In the genomic region with DNA sequence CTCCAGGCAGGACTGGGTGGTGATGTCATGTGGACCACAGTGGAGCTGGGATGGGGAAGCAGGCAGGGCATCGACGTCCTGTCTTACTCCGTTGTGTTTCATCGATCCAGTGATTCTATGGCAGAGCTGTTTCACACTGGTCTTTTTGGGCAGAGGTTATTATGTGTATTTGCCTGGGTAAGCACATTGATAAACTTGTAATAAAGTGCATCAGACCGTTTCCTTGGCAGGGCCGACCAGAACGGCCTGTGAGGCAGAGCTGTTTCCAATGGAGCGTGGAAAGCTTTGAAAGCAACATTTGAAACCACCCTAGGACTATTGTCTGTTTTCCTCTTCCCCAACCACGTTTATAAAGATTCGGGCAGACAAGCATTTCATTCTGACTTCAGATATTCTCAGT, we compare ENCODE assay signal across 19 mouse cellular contexts. TPM values are rescaled to one million over a fixed set of nuclear protein-coding genes. Genes with fewer than 3 reads are reported as not detected.
DNase-seq lines count a peak whose midpoint lies in the region; ATAC-seq lines count a peak whose summit lies in the region.
"Had no signal": no experiment of that assay in that cellular context is flagged by ENCODE, and none has a peak within 500 bp of the region (broad histone marks: within the 10 kb centered on the region; RNA-seq: fewer than 3 reads in every experiment).

No protein-coding gene starts in this region.

- H3K4me3 ChIP-seq in midbrain, embryonic 11.5 days (ENCODE audit: low read depth, low read length), result no peak overlapping the region
- no peak overlapping the region for H3K4me3 ChIP-seq in midbrain, embryonic 15.5 days
- no peak overlapping the region for H3K4me3 ChIP-seq in embryonic facial prominence, embryonic 13.5 days
- H3K4me3 ChIP-seq in kidney, embryonic 16.5 days (ENCODE audit: low read length), result no peak overlapping the region
- no peak overlapping the region for H3K4me3 ChIP-seq in forebrain, embryonic 12.5 days (replicated peaks)
- H3K4me3 ChIP-seq: hindbrain, embryonic 15.5 days; midbrain, embryonic 12.5 days had no signal

- H3K27me3 ChIP-seq in midbrain, embryonic 11.5 days (ENCODE audit: control insufficient read depth, insufficient read depth, low read length), result no peaks in the 10 kb centered on the region
- no peaks in the 10 kb centered on the region for H3K27me3 ChIP-seq in midbrain, embryonic 15.5 days (replicated peaks)
- H3K27me3 ChIP-seq in embryonic facial prominence, embryonic 13.5 days, result 0 out of 2 replicates have a peak, but pooled peaks cover 6% of the 10 kb centered on the region
- no peaks in the 10 kb centered on the region for H3K27me3 ChIP-seq in kidney, embryonic 16.5 days (ENCODE audit: insufficient read depth, low read length)
- H3K27me3 ChIP-seq in forebrain, embryonic 12.5 days, result no peaks in the 10 kb centered on the region
- H3K27me3 ChIP-seq: hindbrain, embryonic 15.5 days; midbrain, embryonic 12.5 days had no signal

- H3K4me2 ChIP-seq in midbrain, embryonic 11.5 days, result no peak overlapping the region
- no peak overlapping the region for H3K4me2 ChIP-seq in midbrain, embryonic 15.5 days
- H3K4me2 ChIP-seq in embryonic facial prominence, embryonic 13.5 days, result peak overlapping the region; percentile 37
- H3K4me2 ChIP-seq in kidney, embryonic 16.5 days (replicated peaks; ENCODE audit: low read depth, low read length), result peak overlapping the region; percentile 6
- H3K4me2 ChIP-seq in forebrain, embryonic 12.5 days, result no peak overlapping the region
- H3K4me2 ChIP-seq: hindbrain, embryonic 15.5 days; midbrain, embryonic 12.5 days had no signal

- H3K4me1 ChIP-seq in midbrain, embryonic 11.5 days (ENCODE audit: control insufficient read depth, insufficient read depth, low read length), result peaks cover 3% of the 10 kb centered on the region; the same call in 1 of the 2 replicates
- H3K4me1 ChIP-seq in midbrain, embryonic 15.5 days, result no peaks in the 10 kb centered on the region
- peaks cover 35% of the 10 kb centered on the region for H3K4me1 ChIP-seq in embryonic facial prominence, embryonic 13.5 days
- H3K4me1 ChIP-seq in kidney, embryonic 16.5 days (ENCODE audit: insufficient read depth, low read length), result peaks cover 22% of the 10 kb centered on the region
- peaks cover 9% of the 10 kb centered on the region; the same call in 1 of the 2 replicates for H3K4me1 ChIP-seq in forebrain, embryonic 12.5 days
- H3K4me1 ChIP-seq: hindbrain, embryonic 15.5 days had no signal

- H3K36me3 ChIP-seq in midbrain, embryonic 11.5 days (ENCODE audit: control insufficient read depth, insufficient read depth, low read length), result no peaks in the 10 kb centered on the region
- H3K36me3 ChIP-seq in midbrain, embryonic 15.5 days (replicated peaks), result no peaks in the 10 kb centered on the region
- no peaks in the 10 kb centered on the region for H3K36me3 ChIP-seq in embryonic facial prominence, embryonic 13.5 days
- H3K36me3 ChIP-seq in kidney, embryonic 16.5 days (ENCODE audit: insufficient read depth, low read length), result no peaks in the 10 kb centered on the region
- H3K36me3 ChIP-seq in forebrain, embryonic 12.5 days (replicated peaks), result no peaks in the 10 kb centered on the region
- H3K36me3 ChIP-seq: hindbrain, embryonic 15.5 days; midbrain, embryonic 12.5 days had no signal

- intact Hi-C loops in left cerebral cortex, postnatal 36 days (cut with DNase I), result no loop called here

- no peak for ATAC-seq in midbrain, embryonic 11.5 days (ENCODE audit: low FRiP score)
- ATAC-seq in midbrain, embryonic 15.5 days (replicated peaks), result no peak
- ATAC-seq in embryonic facial prominence, embryonic 13.5 days (ENCODE audit: insufficient number of reproducible peaks, insufficient read depth, low FRiP score, low TSS enrichment, low read depth), result no peak
- no peak; the same call in 1 of the 2 replicates for ATAC-seq in kidney, embryonic 16.5 days (ENCODE audit: low FRiP score, low TSS enrichment)
- ATAC-seq in forebrain, embryonic 12.5 days (ENCODE audit: low FRiP score), result no peak
- ATAC-seq: intestine, postnatal 0 days had no signal

- H3K9me3 ChIP-seq in midbrain, embryonic 11.5 days (ENCODE audit: control insufficient read depth, low read length), result no peaks in the 10 kb centered on the region
- H3K9me3 ChIP-seq in midbrain, embryonic 15.5 days, result no peaks in the 10 kb centered on the region
- no peaks in the 10 kb centered on the region for H3K9me3 ChIP-seq in embryonic facial prominence, embryonic 13.5 days
- H3K9me3 ChIP-seq in kidney, embryonic 16.5 days (ENCODE audit: low read length), result no peaks in the 10 kb centered on the region
- no peaks in the 10 kb centered on the region for H3K9me3 ChIP-seq in forebrain, embryonic 12.5 days
- H3K9me3 ChIP-seq: hindbrain, embryonic 15.5 days; midbrain, embryonic 12.5 days had no signal

- WGBS in midbrain, embryonic 11.5 days, result 61% methylated on average over 10 of the region's 10 CpGs
- 34% methylated on average over 10 of the region's 10 CpGs for WGBS in midbrain, embryonic 15.5 days
- 41% methylated on average over 10 of the region's 10 CpGs for WGBS in embryonic facial prominence, embryonic 13.5 days
- 29% methylated on average over 10 of the region's 10 CpGs for WGBS in kidney, embryonic 16.5 days
- WGBS in forebrain, embryonic 12.5 days, result 43% methylated on average over 10 of the region's 10 CpGs

- H3K27ac ChIP-seq in midbrain, embryonic 11.5 days (ENCODE audit: low read depth, low read length), result no peak overlapping the region
- no peak overlapping the region for H3K27ac ChIP-seq in midbrain, embryonic 15.5 days
- H3K27ac ChIP-seq in embryonic facial prominence, embryonic 13.5 days, result peak overlapping the region; percentile 78
- peak overlapping the region; percentile 14; the same call in 1 of the 2 replicates for H3K27ac ChIP-seq in kidney, embryonic 16.5 days (ENCODE audit: low read length)
- H3K27ac ChIP-seq in forebrain, embryonic 12.5 days, result no peak overlapping the region
- H3K27ac ChIP-seq: hindbrain, embryonic 15.5 days; midbrain, embryonic 12.5 days had no signal

- peak; percentile 77 for DNase-seq in midbrain, embryonic 11.5 days (ENCODE audit: low spot score, missing footprints)
- DNase-seq in left cerebral cortex, postnatal 36 days (ENCODE audit: low spot score in 2 of 2), result no peak
- no peak for DNase-seq in left cerebral cortex, adult 18-20 months (ENCODE audit: low spot score in 2 of 2)
- DNase-seq: adrenal gland, postnatal 14 days; cerebellum, adult 8-10 months; gastrocnemius, postnatal 25 days; heart, postnatal 10 days; liver; lung, adult 18-20 months; lung, postnatal 4 days; thymus, postnatal 4 days had no signal

- H3K9ac ChIP-seq in midbrain, embryonic 11.5 days (ENCODE audit: low read length), result no peak overlapping the region
- H3K9ac ChIP-seq in midbrain, embryonic 15.5 days, result no peak overlapping the region
- H3K9ac ChIP-seq in embryonic facial prominence, embryonic 13.5 days, result peak overlapping the region; percentile 54; the same call in 1 of the 2 replicates
- no peak overlapping the region; the same call in 1 of the 2 replicates for H3K9ac ChIP-seq in kidney, embryonic 16.5 days (replicated peaks; ENCODE audit: low read length)
- H3K9ac ChIP-seq in forebrain, embryonic 12.5 days, result no peak overlapping the region
- H3K9ac ChIP-seq: hindbrain, embryonic 15.5 days; midbrain, embryonic 12.5 days had no signal

RNA-seq across cellular contexts. Expression of a gene that starts 23.8 kb away (rescaled TPM):
- polyA plus RNA-seq in midbrain, embryonic 11.5 days (2014; fragmentation: Nextera tagmentation; extraction: Ambion mirVana), result not detected in 2 replicates
- 0.13 and 0.17 TPM in 2 replicates for polyA plus RNA-seq in midbrain, embryonic 15.5 days (2015; fragmentation: Nextera tagmentation; extraction: Ambion mirVana)
- not detected in 2 replicates for polyA plus RNA-seq in embryonic facial prominence, embryonic 13.5 days (2015; fragmentation: Nextera tagmentation; extraction: Ambion mirVana)
- polyA plus RNA-seq in kidney, embryonic 16.5 days (2015; fragmentation: Nextera tagmentation; extraction: Ambion mirVana), result 0.16 and 0.18 TPM in 2 replicates
- total RNA-seq in left cerebral cortex, postnatal 36 days (2021), result under 1 TPM; 0.25 to 0.29 TPM
- not detected in 2 replicates for polyA plus RNA-seq in forebrain, embryonic 12.5 days (2016; fragmentation: Nextera tagmentation; extraction: Ambion mirVana)
- total RNA-seq in left cerebral cortex, adult 18-20 months (2021), result under 1 TPM in 1 of 2 experiments, not detected in 1; 0.37 TPM
- total RNA-seq: adrenal gland, postnatal 14 days; gastrocnemius, postnatal 25 days; MEL had no signal
- polyA plus RNA-seq: hindbrain, embryonic 15.5 days had no signal

RNA-seq across cellular contexts. Expression of a gene that starts 33.4 kb away (rescaled TPM):
- polyA plus RNA-seq in midbrain, embryonic 11.5 days (2014; fragmentation: Nextera tagmentation; extraction: Ambion mirVana), result 30.4 and 34.9 TPM in 2 replicates
- polyA plus RNA-seq in midbrain, embryonic 15.5 days (2015; fragmentation: Nextera tagmentation; extraction: Ambion mirVana), result 17.3 and 17.4 TPM in 2 replicates
- polyA plus RNA-seq in embryonic facial prominence, embryonic 13.5 days (2015; fragmentation: Nextera tagmentation; extraction: Ambion mirVana), result 44.3 and 61.4 TPM in 2 replicates
- 52.5 and 52.7 TPM in 2 replicates for polyA plus RNA-seq in kidney, embryonic 16.5 days (2015; fragmentation: Nextera tagmentation; extraction: Ambion mirVana)
- total RNA-seq in left cerebral cortex, postnatal 36 days (2021), result 10 to 100 TPM; 27.0 to 28.6 TPM
- 23.1 and 25.6 TPM in 2 replicates for polyA plus RNA-seq in forebrain, embryonic 12.5 days (2016; fragmentation: Nextera tagmentation; extraction: Ambion mirVana)
- total RNA-seq in left cerebral cortex, adult 18-20 months (2021), result 10 to 100 TPM; 28.1 to 29.8 TPM

RNA-seq across cellular contexts. Expression of a gene that starts 46.1 kb away (rescaled TPM):
- 91.4 and 101 TPM in 2 replicates for polyA plus RNA-seq in midbrain, embryonic 11.5 days (2014; fragmentation: Nextera tagmentation; extraction: Ambion mirVana)
- polyA plus RNA-seq in midbrain, embryonic 15.5 days (2015; fragmentation: Nextera tagmentation; extraction: Ambion mirVana), result 138 and 141 TPM in 2 replicates
- 109 and 110 TPM in 2 replicates for polyA plus RNA-seq in embryonic facial prominence, embryonic 13.5 days (2015; fragmentation: Nextera tagmentation; extraction: Ambion mirVana)
- 97.2 and 99.7 TPM in 2 replicates for polyA plus RNA-seq in kidney, embryonic 16.5 days (2015; fragmentation: Nextera tagmentation; extraction: Ambion mirVana)
- total RNA-seq in left cerebral cortex, postnatal 36 days (2021), result 10 to 100 TPM; 75.6 to 76.2 TPM
- 86.3 and 93.3 TPM in 2 replicates for polyA plus RNA-seq in forebrain, embryonic 12.5 days (2016; fragmentation: Nextera tagmentation; extraction: Ambion mirVana)
- 10 to 100 TPM; 77.1 to 84.5 TPM for total RNA-seq in left cerebral cortex, adult 18-20 months (2021)

Comparison
In these comparisons a context has a peak if more than half of its experiments do, and no peak if none do; other contexts are left out.
1. H3K27ac ChIP-seq: peak in embryonic facial prominence, embryonic 13.5 days (single experiment) and kidney, embryonic 16.5 days (single experiment); none in midbrain, embryonic 11.5 days (single experiment), midbrain, embryonic 15.5 days (single experiment) and forebrain, embryonic 12.5 days (single experiment).
2. H3K4me2 ChIP-seq: peak in embryonic facial prominence, embryonic 13.5 days (single experiment) and kidney, embryonic 16.5 days (single experiment); none in midbrain, embryonic 11.5 days (single experiment), midbrain, embryonic 15.5 days (single experiment) and forebrain, embryonic 12.5 days (single experiment).